15 mouse cellular contexts compared by ENCODE assay signal in the genomic region with DNA sequence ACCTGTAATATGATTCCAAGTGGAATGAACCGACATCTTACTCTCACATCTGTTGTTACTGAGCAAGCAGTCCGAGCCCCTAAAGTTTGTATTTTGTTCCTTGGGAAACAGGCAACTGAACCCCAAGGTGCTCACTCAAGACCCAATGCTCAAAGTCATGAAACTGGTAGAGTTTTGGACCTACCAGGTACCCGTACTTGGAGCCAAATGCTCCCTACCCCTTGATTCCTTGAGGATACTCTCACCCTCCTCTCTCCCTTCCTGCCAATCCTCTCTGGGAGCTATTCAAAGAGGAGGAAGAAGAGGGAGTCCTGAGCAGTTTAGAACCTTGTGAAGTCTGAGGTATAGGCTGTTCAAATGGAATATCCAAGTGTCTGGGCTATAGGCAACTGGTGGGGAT. TPM values are rescaled to one million over a fixed set of nuclear protein-coding genes. Genes with fewer than 3 reads are reported as not detected.
DNase-seq lines count a peak whose midpoint lies in the region; ATAC-seq and TF ChIP-seq lines count a peak whose summit lies in the region.
"Had no signal": no experiment of that assay in that cellular context is flagged by ENCODE, and none has a peak within 500 bp of the region (broad histone marks: within the 10 kb centered on the region; RNA-seq: fewer than 3 reads in every experiment).

No protein-coding gene starts in this region.

- no peak for ATAC-seq in kidney, embryonic 16.5 days (ENCODE audit: low FRiP score, low TSS enrichment)
- ATAC-seq in liver, embryonic 15.5 days (ENCODE audit: insufficient read depth) = no peak

- 69% methylated on average over 3 of the region's 3 CpGs for WGBS in kidney, embryonic 16.5 days
- WGBS in liver, embryonic 15.5 days (ENCODE audit: insufficient replicate concordance) = 69% methylated on average over 3 of the region's 3 CpGs

- H3K79me2 ChIP-seq in MEL (ENCODE audit: control insufficient read depth, insufficient read depth, low read length, poor library complexity) = peaks cover 23% of the 10 kb centered on the region

- peak overlapping the region; percentile 60; the same call in 1 of the 2 replicates for H3K4me2 ChIP-seq in kidney, embryonic 16.5 days (replicated peaks; ENCODE audit: low read depth, low read length)
- H3K4me2 ChIP-seq in liver, embryonic 15.5 days = peak overlapping the region; percentile 78

- H3K27ac ChIP-seq in kidney, embryonic 16.5 days (ENCODE audit: low read length) = no peak overlapping the region
- H3K27ac ChIP-seq in MEL (ENCODE audit: control insufficient read depth, low read depth, low read length) = no peak overlapping the region
- 0 out of 2 replicates have a peak overlapping the region, but pooled peaks have one; percentile 96 for H3K27ac ChIP-seq in liver, embryonic 15.5 days (replicated peaks)
- H3K27ac ChIP-seq: midbrain, embryonic 10.5 days had no signal

- TF ChIP-seq RAD21 in MEL (IDR thresholded peaks at IDR 0.05; ENCODE audit: low read depth, low read length) = no peak

- H3K36me3 ChIP-seq in kidney, embryonic 16.5 days (ENCODE audit: insufficient read depth, low read length) = no peaks in the 10 kb centered on the region
- H3K36me3 ChIP-seq in MEL (ENCODE audit: control insufficient read depth in 1 of 2, insufficient read depth in 2 of 2, low read length in 2 of 2) = peaks cover 0 to 39% of the 10 kb centered on the region in 2 experiments; a peak in 2 of 4 replicates
- H3K36me3 ChIP-seq in liver, embryonic 15.5 days (replicated peaks) = no peaks in the 10 kb centered on the region
- H3K36me3 ChIP-seq: midbrain, embryonic 10.5 days had no signal

- DNase-seq in heart, adult 11 months = peak; percentile 88
- DNase-seq in heart, postnatal 25 days (ENCODE audit: low spot score) = no peak
- no peak for DNase-seq in kidney, postnatal 10 days
- peak; percentile 34 for DNase-seq in MEL (ENCODE audit: low read depth, low spot score)
- no peak for DNase-seq in adrenal gland, postnatal 25 days
- no peak for DNase-seq in right cerebral cortex, postnatal 36 days (ENCODE audit: low spot score in 2 of 2)
- DNase-seq: cerebellum, postnatal 25 days; gastrocnemius, postnatal 25 days; thymus, postnatal 36 days had no signal

- H3K4me1 ChIP-seq in kidney, embryonic 16.5 days (ENCODE audit: insufficient read depth, low read length) = peaks cover 39% of the 10 kb centered on the region
- H3K4me1 ChIP-seq in MEL (ENCODE audit: control insufficient read depth in 1 of 2, insufficient read depth in 2 of 2, low read length in 2 of 2) = peaks cover 15 to 46% of the 10 kb centered on the region in 2 experiments
- H3K4me1 ChIP-seq in liver, embryonic 15.5 days (replicated peaks) = peaks cover 76% of the 10 kb centered on the region

- intact Hi-C loops in heart, postnatal 25 days (cut with DNase I) = loop anchor here (2.0 kb wide), 1 partner anchor 58 kb away; no protein-coding TSS in a partner anchor

- peak overlapping the region; percentile 32 for H3K9ac ChIP-seq in kidney, embryonic 16.5 days (replicated peaks; ENCODE audit: low read length)
- H3K9ac ChIP-seq in MEL (ENCODE audit: control insufficient read depth, low read depth, low read length, poor library complexity, severe bottlenecking) = no peak overlapping the region
- H3K9ac ChIP-seq in liver, embryonic 15.5 days = peak overlapping the region; percentile 97; the same call in 1 of the 2 replicates

- H3K27me3 ChIP-seq in kidney, embryonic 16.5 days (ENCODE audit: insufficient read depth, low read length) = no peaks in the 10 kb centered on the region
- H3K27me3 ChIP-seq in MEL (ENCODE audit: control insufficient read depth in 1 of 2, insufficient read depth in 2 of 2, low read length in 2 of 2) = no peaks in the 10 kb centered on the region
- H3K27me3 ChIP-seq in liver, embryonic 15.5 days = no peaks in the 10 kb centered on the region

- TF ChIP-seq POLR2A in MEL (IDR thresholded peaks at IDR 0.05; ENCODE audit: control insufficient read depth in 1 of 2, insufficient read depth in 1 of 2, low read depth in 1 of 2, low read length in 2 of 2, poor library complexity in 1 of 2) = no peak

- H3K4me3 ChIP-seq in kidney, embryonic 16.5 days (ENCODE audit: low read length) = peak overlapping the region; percentile 79
- no peak overlapping the region for H3K4me3 ChIP-seq in MEL (ENCODE audit: control insufficient read depth in 1 of 2, insufficient read depth in 1 of 2, low read depth in 2 of 2, low read length in 2 of 2)
- H3K4me3 ChIP-seq in liver, embryonic 15.5 days (replicated peaks) = peak overlapping the region; percentile 95; the same call in 1 of the 2 replicates

- H3K9me3 ChIP-seq in kidney, embryonic 16.5 days (ENCODE audit: low read length) = no peaks in the 10 kb centered on the region
- H3K9me3 ChIP-seq in MEL (replicated peaks; ENCODE audit: insufficient read depth, low read length) = no peaks in the 10 kb centered on the region
- H3K9me3 ChIP-seq in liver, embryonic 15.5 days (replicated peaks) = no peaks in the 10 kb centered on the region
- H3K9me3 ChIP-seq: midbrain, embryonic 10.5 days had no signal

- TF ChIP-seq EP300 in MEL (IDR thresholded peaks at IDR 0.05; ENCODE audit: low read depth in 1 of 2, low read length in 2 of 2) = no peak

- TF ChIP-seq CTCF in MEL (IDR thresholded peaks at IDR 0.05 in 2 of 3, conservative IDR thresholded peaks at IDR 0.05 in 1 of 3; ENCODE audit: control insufficient read depth in 1 of 3, insufficient read depth in 1 of 3, low read depth in 2 of 3, low read length in 3 of 3, poor library complexity in 1 of 3, severe bottlenecking in 1 of 3) = no peak

TF ChIP-seq in MEL, 35 proteins besides CTCF, POLR2A, EP300 and RAD21:
- TF ChIP-seq RCOR1 (IDR thresholded peaks at IDR 0.05; ENCODE audit: low read depth, low read length) (no peak), JUND (IDR thresholded peaks at IDR 0.05; ENCODE audit: low read depth, low read length) (no peak), ELF1 (IDR thresholded peaks at IDR 0.05; ENCODE audit: low read depth, low read length) (no peak), UBTF (IDR thresholded peaks at IDR 0.05; ENCODE audit: borderline replicate concordance, insufficient read depth, low read depth, low read length) (no peak), TCF12 (IDR thresholded peaks at IDR 0.05; ENCODE audit: low read depth, low read length) (no peak), USF2 (IDR thresholded peaks at IDR 0.05; ENCODE audit: borderline replicate concordance in 1 of 2, insufficient read depth in 1 of 2, low read depth in 1 of 2, low read length in 2 of 2) (no peak), SIN3A (IDR thresholded peaks at IDR 0.05; ENCODE audit: low read length) (no peak), E2F4 (IDR thresholded peaks at IDR 0.05; ENCODE audit: borderline replicate concordance, low read depth, low read length) (no peak), TBP (IDR thresholded peaks at IDR 0.05; ENCODE audit: low read depth, low read length) (no peak), TAL1 (IDR thresholded peaks at IDR 0.05; ENCODE audit: low read length) (no peak), POLR2AphosphoS5 (IDR thresholded peaks at IDR 0.05; ENCODE audit: borderline replicate concordance, low read depth, low read length) (no peak), MYC (IDR thresholded peaks at IDR 0.05; ENCODE audit: low read depth, low read length) (no peak), ETS1 (IDR thresholded peaks at IDR 0.05; ENCODE audit: low read depth, low read length) (no peak), CHD2 (IDR thresholded peaks at IDR 0.05; ENCODE audit: low read length) (no peak), KAT2A (conservative IDR thresholded peaks at IDR 0.05; ENCODE audit: low read depth, low read length) (no peak)

RNA-seq across cellular contexts. Expression of a gene that starts 1.9 kb away (rescaled TPM):
- total RNA-seq in heart, postnatal 25 days (2021) = 100 to 1,000 TPM; 737 to 807 TPM
- polyA plus RNA-seq in kidney, embryonic 16.5 days (2015; fragmentation: Nextera tagmentation; extraction: Ambion mirVana) = 152 and 161 TPM in 2 replicates
- total RNA-seq in MEL (2012; rRNA removed) = 29.9 and 34.2 TPM in 2 replicates
- polyA plus RNA-seq in MEL (2012; ENCODE audit: insufficient read depth in 1 of 2, insufficient read length in 2 of 2, low read depth in 1 of 2, low replicate concordance in 2 of 2, missing spikeins in 1 of 2) = 10 to 100 TPM in 1 of 2 experiments, not detected in 1; 35.7 TPM
- polyA plus RNA-seq in liver, embryonic 15.5 days (2015; fragmentation: Nextera tagmentation; extraction: Ambion mirVana) = 20.2 and 23.1 TPM in 2 replicates
- total RNA-seq in adrenal gland, postnatal 25 days (2021) = 117 and 132 TPM in 2 replicates

RNA-seq across cellular contexts. Expression of a gene that starts 11.5 kb away (rescaled TPM):
- 10 to 100 TPM; 78.7 to 99.2 TPM for total RNA-seq in heart, postnatal 25 days (2021)
- polyA plus RNA-seq in kidney, embryonic 16.5 days (2015; fragmentation: Nextera tagmentation; extraction: Ambion mirVana) = 198 and 203 TPM in 2 replicates
- 181 and 211 TPM in 2 replicates for total RNA-seq in MEL (2012; rRNA removed)
- 100 to 1,000 TPM in 1 of 2 experiments, not detected in 1; 182 TPM for polyA plus RNA-seq in MEL (2012; ENCODE audit: insufficient read depth in 1 of 2, insufficient read length in 2 of 2, low read depth in 1 of 2, low replicate concordance in 2 of 2, missing spikeins in 1 of 2)
- polyA plus RNA-seq in liver, embryonic 15.5 days (2015; fragmentation: Nextera tagmentation; extraction: Ambion mirVana) = 91.3 and 95.5 TPM in 2 replicates
- 96.8 and 110 TPM in 2 replicates for total RNA-seq in adrenal gland, postnatal 25 days (2021)

RNA-seq across cellular contexts. Expression of a gene that starts 18.5 kb away (rescaled TPM):
- not detected for total RNA-seq in heart, postnatal 25 days (2021)
- not detected in 2 replicates for polyA plus RNA-seq in kidney, embryonic 16.5 days (2015; fragmentation: Nextera tagmentation; extraction: Ambion mirVana)
- not detected in 2 replicates for total RNA-seq in MEL (2012; rRNA removed)
- not detected for polyA plus RNA-seq in MEL (2012; ENCODE audit: insufficient read depth in 1 of 2, insufficient read length in 2 of 2, low read depth in 1 of 2, low replicate concordance in 2 of 2, missing spikeins in 1 of 2)
- polyA plus RNA-seq in liver, embryonic 15.5 days (2015; fragmentation: Nextera tagmentation; extraction: Ambion mirVana) = not detected in 2 replicates
- total RNA-seq in adrenal gland, postnatal 25 days (2021) = not detected in 2 replicates
- total RNA-seq: gastrocnemius, postnatal 25 days had no signal
- polyA plus RNA-seq: brain, embryonic 14.5 days; C2C12; lung, embryonic 16.5 days; midbrain, embryonic 10.5 days had no signal

RNA-seq across cellular contexts. Expression of a gene that starts 56.9 kb away (rescaled TPM):
- 1 to 10 TPM; 3.4 to 3.8 TPM for total RNA-seq in heart, postnatal 25 days (2021)
- 6.3 and 6.6 TPM in 2 replicates for polyA plus RNA-seq in kidney, embryonic 16.5 days (2015; fragmentation: Nextera tagmentation; extraction: Ambion mirVana)
- total RNA-seq in MEL (2012; rRNA removed) = not detected in 2 replicates
- under 1 TPM in 1 of 2 experiments, not detected in 1; 0.03 TPM for polyA plus RNA-seq in MEL (2012; ENCODE audit: insufficient read depth in 1 of 2, insufficient read length in 2 of 2, low read depth in 1 of 2, low replicate concordance in 2 of 2, missing spikeins in 1 of 2)
- polyA plus RNA-seq in liver, embryonic 15.5 days (2015; fragmentation: Nextera tagmentation; extraction: Ambion mirVana) = 0.60 and 0.79 TPM in 2 replicates
- total RNA-seq in adrenal gland, postnatal 25 days (2021) = 4.2 and 5.2 TPM in 2 replicates

Comparison
In these comparisons a context has a peak if more than half of its experiments do, and no peak if none do; other contexts are left out.
1. DNase-seq: peak in heart, adult 11 months (single experiment) and MEL (single experiment); none in heart, postnatal 25 days (single experiment), kidney, postnatal 10 days (single experiment), adrenal gland, postnatal 25 days (single experiment) and right cerebral cortex, postnatal 36 days (0 of 2).
2. H3K4me3 ChIP-seq: peak in kidney, embryonic 16.5 days (single experiment) and liver, embryonic 15.5 days (single experiment); none in MEL (0 of 2).